Mouse (Mus musculus): ENCODE measurements around the gene Jarid2.
"Not testable (repeated sequence)": the region's sequence is repeated elsewhere in the genome, so short reads cannot be mapped to it uniquely, and the experiment has no call there.

The Jarid2 gene

DNA sequence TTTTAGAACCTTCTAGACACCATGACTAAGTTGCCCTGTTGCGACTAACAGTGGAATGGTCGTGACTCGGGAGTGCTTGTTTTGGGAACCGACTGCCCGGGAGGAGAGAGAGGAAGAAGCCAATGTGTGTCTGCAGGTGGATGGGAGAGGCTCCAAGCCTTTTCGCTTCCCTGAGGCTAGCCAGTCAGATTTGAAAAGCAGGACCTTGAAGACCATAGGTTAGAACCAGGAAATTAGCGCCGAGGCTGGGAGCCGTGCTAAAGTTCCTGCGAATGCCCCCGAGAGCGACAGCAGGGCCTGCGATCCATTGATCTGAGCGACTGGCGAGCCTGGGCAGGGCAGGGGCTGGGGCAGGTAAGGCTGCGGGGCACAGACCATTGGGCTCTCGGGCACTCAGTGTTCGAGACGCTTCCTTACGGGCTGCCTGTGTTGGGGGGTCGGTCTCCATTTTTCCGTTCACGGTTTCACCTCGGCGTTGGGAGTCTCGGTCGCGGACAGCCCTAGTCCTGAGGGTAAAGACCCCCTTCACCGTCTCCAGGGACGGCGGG lies at the start of gene Jarid2:
Gene Jarid2 (plus strand): TSS at position 51 of the 548 bp plus-strand sequence.
- peak; percentile 35 for DNase-seq (ENCODE audit: low spot score)

DNA sequence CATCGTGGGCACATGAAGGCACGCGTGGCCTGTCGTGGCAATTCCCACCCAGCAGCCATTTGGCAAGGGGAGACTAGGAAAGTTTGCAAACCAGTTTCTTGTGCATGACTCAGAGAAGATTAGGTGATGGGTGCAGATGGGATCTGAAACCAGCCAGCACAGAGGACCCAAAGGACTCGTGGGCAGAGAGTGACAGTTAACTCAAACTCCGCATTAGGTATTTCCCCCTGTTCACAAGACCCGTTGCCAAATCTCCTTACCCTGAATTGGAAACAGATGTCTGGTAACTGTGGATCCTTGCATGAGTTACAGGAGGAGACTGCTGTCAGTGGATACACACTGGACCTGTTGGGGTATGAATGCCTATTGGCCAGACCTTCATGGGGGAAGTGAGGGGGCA lies 48.2 kb upstream of the Jarid2 start:
- no peak for DNase-seq (ENCODE audit: low spot score)

DNA sequence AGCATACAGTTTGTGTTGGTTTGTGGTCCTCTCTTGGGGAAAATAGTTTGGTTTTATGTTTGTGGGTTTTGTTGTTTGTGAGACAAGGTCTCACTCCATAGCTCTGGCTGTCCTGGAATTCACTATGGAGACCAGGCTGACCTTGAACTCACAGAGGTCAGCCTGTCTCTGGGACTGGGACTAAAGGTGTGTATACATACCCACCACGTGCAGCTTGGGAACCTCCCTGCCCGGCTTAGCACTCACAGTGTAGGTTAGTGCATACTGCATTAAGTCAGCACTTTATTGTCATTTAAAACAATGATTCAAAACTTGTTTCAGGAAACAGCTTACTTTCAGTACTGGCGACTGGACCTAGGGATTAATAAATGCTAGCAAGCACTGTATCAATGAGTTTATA lies 41.1 kb upstream of the Jarid2 start:
- DNase-seq (ENCODE audit: low spot score): no peak

DNA sequence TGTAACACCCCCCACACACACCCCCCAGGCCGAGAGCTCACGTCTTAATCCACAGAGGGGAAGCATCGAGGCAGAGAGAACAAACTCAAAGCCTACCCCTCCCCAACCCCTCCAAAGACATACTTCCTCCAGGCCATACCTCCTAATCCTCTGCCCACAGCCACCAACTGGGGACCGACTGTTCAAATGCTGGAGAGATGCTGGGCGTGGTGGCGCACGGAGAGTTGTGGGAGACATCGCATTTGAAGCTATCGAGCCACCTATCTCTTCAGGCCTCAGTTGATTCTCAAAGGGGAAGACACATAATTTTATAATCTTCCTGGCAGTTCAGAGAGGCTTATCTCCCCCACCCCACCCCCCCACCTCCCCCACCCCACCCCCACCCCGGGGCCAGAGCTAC lies 31.6 kb upstream of the Jarid2 start:
- DNase-seq (ENCODE audit: low spot score): no peak

DNA sequence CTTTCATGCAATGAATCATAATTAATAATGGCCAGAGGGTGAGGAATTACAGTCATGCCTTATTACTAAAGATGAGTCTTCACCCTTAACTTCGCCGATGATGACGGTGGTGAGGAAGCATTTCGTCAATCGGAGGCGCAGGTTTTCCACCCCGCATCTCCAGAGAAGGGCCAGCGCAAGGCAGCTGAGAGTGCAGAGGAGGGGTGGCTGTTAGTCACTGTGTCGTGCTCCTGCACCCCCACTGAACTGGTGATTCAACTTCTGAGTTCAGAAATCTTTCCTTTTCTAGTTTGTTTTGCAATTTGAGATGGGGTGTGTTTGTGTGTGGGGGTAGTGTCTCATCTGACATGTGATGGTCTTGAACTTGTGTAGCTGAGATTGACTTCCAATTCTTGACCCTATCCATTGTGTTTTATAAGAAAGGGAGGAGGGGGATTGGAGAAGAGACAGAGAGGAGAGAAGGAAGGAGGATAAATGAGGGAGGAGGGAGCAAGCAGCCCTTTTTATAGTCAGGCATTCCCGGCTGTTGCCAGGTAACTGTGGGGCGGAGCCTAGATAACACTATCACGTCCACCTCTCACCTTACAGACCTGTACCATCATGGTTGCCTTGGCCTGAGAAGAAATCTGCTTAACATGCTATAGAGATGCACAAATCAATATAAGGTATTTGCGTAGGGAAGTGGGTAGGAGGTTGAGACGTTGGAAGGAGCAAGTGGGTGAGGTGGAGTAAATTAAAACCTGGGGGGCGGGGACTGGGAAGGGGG lies 25.1 kb upstream of the Jarid2 start:
- no peak for DNase-seq (ENCODE audit: low spot score)

DNA sequence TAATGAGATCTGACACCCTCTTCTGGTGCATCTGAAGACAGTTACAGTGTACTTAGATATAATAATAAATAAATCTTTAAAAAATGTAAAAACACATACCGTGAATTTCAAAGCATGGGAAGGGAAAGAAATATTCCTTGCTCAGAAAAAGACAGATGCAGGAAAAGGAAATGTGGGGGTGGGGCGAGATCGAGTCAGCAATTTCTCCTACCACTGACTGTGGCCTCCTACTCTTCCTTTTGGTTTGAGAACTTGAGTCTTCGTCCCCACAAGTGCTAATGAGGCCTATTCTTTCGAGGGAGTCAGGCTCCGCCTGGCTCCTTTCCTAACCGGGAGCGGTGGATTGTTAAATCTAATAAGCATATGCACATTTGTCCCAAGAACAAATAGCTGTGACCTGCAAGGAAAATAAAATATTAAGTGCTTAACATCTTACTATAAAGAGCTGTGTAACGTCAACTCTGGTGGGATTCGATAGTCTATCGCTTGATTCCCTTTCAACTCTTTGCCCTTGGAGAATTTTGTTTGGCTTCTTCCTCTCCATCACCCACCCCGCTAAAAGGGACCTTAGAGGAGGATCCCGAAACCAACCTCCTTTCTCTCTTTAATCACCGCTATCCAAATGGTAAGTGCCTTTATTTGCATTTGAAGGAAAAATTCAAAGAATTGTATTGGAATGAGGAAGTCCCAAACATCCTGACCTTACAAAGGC lies 24.1 kb upstream of the Jarid2 start:
- no peak for DNase-seq (ENCODE audit: low spot score)

DNA sequence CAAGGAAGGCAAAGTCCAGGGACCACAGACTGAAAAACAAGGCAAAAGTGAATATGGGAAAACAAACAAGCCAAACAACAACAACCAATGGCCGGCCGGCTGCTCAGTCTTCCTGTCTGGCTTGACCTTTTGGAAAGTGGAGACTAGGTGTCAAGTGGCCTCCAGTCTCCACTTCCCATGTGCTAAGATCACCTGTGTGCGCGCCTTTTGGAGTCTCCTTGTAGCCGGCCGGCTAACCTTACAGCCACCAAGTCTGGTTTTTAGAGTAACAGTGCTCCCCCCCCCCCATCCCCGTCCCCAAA lies 23.6 kb upstream of the Jarid2 start:
- no peak for DNase-seq (ENCODE audit: low spot score)

DNA sequence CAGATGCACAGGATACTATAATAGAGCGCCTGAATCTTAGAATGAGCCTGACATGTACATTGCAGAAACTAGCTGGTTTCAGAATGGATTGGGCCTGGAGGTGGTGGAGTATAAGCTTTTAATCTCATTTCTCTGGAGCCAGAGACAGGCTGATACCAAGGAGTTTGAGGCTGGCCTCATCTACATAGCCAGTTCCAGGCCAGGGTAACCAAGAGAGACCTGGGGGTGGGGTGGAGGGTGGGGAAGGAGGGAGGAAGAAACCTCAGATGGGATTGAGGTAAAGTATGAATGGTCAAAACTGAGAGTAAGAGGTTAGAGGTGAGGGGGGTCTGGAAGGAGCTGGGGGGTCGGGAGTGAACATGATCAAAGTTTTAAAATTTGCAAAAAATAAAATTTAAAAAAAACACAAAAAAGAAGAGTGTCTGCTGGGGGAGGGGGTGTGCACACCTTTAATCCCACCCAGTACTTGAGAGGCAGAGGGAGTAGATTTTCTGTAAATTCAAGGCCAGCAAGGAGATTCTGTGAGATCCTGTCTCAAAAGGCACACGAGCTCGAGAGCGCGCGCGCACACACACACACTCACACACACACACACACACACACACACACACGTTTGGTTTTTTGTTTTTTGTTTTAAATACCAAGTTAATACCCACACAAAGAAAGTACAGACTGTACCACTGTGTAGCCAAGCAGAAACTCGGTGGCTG lies 22.9 kb upstream of the Jarid2 start:
- DNase-seq (ENCODE audit: low spot score): no peak

DNA sequence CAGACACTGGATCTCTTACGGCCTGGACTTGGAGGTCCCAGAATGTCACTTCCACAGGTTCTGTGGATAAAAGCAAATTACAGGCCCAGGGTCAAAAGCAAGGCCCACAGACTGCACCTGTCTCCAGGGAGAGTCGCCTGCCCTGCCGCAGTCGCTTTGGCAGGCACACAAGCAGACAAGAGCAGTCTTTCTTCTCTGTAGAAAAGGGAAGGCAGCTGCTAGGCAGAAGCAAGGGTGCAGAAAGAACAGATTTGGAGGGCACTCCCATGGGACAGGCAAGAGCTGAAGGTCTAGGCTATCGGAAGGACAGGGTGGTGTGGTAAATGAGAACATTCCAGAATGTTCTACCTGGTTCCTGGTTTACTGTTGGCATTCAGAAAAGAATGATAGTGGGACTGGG lies 22.1 kb upstream of the Jarid2 start:
- no peak for DNase-seq (ENCODE audit: low spot score)

DNA sequence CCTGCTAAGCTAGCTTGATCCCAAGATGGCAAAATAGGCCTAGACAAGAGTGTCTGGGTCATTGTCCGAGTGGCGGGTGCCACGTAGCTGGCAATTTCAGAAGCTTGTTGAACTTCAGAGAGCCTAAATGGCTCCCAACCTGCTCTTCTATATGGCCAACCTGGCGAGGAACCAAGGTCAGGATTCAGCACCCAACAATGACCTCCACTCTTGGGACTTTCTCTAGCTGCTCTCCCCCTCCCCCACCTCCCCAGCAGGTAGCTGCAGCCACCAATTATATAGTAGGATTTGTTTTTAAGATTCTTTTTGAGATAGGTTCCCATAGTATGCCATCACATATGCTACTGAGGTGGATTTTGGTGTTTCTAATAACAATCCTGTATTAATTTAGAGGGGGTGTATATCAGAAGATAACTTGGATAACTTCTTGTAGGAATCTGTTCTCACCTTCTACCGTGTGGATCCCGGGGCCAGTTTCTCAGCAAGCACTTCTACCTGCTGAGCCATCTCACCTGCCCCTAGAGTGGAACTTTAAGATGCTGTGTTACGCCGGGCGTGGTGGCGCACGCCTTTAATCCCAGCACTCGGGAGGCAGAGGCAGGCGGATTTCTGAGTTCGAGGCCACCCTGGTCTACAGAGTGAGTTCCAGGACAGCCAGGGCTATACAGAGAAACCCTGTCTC lies 20.8 kb upstream of the Jarid2 start:
- no peak for DNase-seq (ENCODE audit: low spot score)

DNA sequence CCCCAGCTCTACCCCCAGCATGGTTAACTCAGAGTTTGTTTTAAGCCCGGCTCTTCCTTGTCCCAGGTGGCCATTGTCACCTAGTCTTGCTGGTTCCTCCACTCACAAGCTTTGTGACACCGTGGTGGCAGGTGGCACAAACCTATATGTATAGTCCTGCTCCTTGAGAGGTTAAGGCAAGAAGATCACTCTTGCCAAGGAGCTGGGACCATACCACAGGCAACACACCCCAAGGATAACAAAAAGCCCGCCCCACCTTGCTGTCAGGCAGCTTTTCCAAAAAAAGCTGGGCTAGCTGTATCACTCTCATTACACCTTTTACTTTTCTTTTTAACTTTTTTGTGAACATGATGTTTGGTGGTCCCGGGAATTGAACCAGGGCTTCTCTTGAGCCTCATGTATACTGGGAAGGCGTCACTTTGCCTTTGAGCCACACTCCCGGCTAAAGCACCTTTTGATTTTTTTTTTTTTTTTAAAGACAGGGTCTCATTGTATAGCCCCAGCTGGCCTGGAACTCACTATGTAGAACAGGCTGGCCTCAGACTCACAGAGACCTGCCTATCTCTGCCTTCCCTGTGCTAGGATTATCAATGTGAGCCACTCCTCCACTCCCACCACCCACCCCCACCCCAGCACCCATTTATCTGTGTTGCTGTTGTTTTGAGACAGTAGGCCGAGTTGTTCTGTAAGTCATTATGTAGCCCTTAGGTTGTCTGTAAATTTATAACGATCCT lies 19.4 kb upstream of the Jarid2 start:
- DNase-seq (ENCODE audit: low spot score): no peak

DNA sequence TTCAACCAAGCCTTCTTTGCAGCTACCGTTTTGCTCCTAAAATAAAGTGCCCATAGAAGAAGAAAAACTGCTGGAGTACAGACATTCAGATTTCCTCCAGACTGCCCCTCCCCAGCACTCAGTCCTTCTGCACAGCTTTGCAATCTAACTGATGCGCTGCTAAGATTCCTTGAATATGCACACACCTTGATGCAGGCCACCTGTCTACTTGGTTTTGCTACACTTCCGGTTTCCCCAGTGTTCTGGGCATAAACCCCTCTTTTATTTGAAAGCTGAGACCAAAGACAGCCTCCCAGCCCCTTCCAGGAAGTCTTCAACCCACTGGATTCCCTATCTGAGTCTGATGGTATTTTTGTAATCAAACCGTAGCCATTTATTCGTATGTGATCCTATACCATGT lies 18.2 kb upstream of the Jarid2 start:
- no peak for DNase-seq (ENCODE audit: low spot score)

DNA sequence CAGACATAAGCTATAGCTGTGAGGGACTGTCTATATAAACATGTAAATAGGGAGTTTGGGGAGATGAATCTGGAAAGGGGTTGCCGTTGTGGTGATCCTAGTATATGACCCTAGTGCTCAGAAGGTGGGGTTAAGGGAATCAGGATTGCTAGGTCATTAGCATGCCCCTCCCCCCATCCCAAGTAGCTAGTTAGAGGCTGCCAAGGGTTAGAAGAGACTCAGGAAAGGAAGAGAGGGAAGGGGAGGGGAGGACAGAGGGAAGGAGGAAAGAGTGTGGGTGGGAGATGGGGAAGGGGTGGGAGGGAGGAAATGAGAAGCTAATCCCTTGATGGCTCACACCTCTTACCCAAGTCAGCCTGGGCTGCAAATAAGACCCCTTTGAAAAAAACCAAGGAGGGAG lies 17.4 kb upstream of the Jarid2 start:
- DNase-seq (ENCODE audit: low spot score): no peak

DNA sequence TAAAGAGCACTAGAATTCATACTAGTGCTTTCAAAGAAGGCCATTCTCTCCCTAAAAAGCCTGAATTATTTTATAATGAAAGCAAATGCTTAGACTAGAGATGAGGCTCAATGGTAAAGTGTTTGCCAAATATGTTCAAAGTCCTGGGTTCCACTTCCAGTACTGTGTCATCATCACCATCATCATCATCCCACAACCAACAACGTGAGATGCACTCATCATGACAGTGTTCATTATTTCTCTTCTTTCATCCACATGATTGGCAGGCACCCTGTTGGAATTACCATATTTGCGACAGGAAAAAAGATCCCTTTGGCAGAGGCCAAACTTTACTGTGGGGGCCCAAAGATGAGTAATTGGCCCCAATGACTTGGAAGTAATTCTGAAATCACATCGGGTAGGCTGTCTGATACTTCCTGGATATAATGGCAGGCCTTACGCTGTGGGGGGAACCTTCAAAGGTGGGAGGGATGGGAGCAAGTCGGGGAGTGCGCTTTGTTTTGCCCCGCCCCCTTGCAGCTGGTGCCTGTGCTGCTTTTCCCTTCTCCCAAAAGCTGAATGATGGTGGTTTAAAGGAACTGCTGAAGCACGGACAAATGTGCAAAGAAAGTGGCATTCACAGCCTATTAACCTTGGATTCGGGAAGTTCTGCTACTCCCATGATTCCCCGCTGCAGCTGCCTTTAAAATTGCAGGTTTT lies 13.9 kb upstream of the Jarid2 start:
- no peak for DNase-seq (ENCODE audit: low spot score)

DNA sequence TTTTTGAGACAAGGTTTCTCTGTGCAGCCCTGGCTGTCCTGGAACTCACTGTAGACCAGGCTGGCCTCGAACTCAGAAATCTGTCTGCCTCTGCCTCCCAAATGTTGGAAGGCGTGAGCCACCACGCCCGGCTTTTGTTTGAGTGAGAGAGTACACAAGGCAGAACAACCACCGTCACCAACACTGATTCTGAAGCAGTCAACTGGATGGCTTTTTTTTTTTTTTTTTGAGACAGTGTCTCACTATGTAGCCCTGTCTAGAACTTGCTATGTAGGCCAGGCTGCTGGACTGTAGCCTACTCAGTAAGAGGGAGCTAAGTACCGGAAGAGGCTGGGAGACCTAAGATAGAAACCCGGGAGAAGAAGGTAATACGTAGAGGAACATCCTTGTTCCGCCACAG lies 11.4 kb upstream of the Jarid2 start:
- DNase-seq (ENCODE audit: low spot score): no peak

DNA sequence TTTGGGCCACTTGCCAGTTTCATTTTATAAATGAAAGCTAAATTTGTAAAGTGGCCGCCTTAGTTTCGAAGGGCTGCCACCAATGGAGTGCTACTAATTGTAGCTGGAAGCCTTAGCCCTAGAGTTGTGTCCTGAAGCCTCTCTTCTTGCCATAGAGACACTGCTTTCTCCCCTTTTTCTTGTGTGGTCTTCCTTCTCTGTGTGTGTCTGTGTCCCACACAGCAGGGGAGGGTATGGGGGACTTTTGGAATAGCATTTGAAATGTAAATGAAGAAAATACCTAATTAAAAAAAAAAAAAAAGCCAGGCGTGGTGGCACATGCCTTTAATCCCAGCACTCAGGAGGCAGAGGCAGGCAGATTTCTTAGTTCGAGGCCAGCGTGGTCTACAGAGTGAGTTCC lies 10.8 kb upstream of the Jarid2 start:
- DNase-seq (ENCODE audit: low spot score): not testable (repeated sequence)

DNA sequence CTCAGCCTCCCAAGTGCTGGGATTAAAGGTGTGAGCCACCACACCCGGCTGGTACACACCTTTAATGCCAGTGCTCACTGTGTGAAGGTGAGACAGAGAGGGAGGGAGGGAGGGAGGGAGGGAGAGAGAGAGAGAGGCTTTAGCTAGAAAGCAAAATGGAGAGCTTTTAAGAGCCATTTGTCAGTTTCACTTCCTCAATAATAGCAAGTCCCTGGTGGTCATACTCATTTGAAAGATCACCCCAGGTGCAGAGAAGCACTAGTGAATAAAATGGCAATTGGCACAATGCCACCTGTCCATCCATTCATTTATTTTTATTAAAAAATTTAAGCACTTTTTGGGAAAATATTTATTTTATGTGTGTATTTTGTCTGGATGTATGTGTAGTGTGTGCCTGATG lies 9.2 kb upstream of the Jarid2 start:
- no peak for DNase-seq (ENCODE audit: low spot score)

DNA sequence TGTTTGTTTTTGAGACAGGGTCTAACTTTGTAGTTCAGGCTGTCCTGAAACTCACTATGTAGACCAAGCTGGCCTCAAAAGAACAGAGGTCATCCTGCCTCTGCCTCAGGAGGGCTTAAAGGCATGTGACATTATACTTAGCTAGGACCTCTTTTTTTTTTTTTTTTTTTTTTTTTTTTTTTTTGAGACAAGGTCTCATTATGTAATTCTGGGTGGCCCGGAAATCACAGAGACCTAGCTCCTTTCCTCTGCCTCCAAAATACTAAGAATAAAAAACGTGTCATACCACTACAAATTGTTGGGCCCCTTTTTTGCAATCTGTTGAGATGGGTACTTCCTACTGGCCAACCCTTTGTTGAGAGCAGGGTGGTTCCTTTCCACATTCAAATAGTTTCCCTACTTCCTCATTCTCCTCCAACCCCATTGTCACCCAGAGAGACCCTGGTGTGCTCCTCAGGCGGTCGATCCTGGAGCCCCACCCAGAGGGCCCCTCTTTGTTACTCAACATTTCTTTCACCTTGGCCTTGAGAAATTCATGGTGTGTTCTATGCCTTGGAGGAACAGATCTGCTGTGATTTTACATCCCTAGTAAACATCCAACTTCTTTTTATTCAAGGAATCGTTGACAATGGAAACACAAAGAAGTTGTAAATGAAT lies 7.3 kb upstream of the Jarid2 start:
- DNase-seq (ENCODE audit: low spot score): no peak

DNA sequence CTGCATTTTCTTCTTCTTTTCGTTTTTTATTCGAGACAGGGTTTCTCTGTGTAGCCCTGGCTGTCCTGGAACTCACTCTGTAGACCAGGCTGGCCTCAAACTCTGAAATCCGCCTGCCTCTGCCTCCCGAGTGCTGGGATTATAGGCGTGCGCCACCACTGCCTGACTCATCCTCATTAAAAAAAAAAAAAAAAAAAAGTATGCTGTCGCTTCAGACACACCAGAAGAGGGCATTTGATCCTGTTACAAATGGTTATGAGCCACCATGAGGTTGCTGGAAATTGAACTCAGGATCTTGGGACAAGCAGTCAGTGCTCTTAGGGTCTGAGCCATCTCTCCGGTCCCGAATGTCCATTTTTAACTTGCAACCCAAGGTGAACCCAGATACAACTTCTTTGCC lies 5.8 kb upstream of the Jarid2 start:
- not testable (repeated sequence) for DNase-seq (ENCODE audit: low spot score)

DNA sequence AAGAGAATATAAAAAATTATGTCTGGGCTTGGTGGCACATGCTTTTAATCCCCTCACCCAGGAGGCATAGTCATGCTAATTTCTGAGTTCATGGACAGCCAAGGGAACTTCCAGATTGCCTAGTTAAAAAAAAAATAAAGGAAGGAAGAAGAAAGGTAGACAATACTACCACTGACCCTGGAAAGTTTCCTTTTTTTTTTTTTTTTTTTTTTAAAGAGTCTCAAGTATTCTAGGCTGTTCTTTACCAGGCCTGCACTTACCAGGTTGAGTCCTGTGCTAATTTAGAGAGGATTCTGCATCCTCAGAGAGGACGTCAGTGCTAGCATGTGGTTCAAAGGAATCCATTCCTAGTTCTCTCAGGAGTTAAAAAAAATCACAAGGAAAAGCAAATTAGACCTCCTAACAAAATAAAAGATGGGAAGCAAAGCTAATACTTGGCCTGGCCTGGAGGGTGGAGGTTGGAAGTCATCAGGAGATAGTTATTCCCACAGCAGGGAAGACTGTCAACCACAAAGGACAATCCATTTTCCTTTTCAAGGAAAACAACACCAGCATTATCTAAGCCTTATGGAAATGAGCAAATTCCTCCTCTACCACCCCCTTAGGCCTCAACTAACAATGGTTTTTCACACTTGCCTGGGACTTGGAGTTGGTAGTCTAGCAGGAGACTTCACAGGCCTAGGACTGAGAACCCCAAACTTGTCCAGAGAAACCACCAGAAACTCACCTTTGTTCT lies 961 bp upstream of the Jarid2 start:
- no peak for DNase-seq (ENCODE audit: low spot score)

All from urinary bladder, postnatal 14 days (tissue).